Mouse (Mus musculus): ENCODE measurements around the gene Irgm2. TPM values are rescaled to one million over a fixed set of nuclear protein-coding genes. Genes with fewer than 3 reads are reported as not detected.
A peak's percentile ranks its signal among the peaks of the same experiment; 100 is the strongest.
"Not testable (repeated sequence)": the region's sequence is repeated elsewhere in the genome, so short reads cannot be mapped to it uniquely, and the experiment has no call there.

Irgm2 gene
- polyA plus RNA-seq, 1 experiment from 2014 or later = 0.12 TPM

- 18% methylated on average over 3 of the region's 3 CpGs for WGBS
- Histone ChIP-seq H3K36me3 (ENCODE audit: control insufficient read depth, insufficient read depth, low read length) (peaks cover 16% of the 10 kb centered on the region), H3K4me2 (ENCODE audit: low read depth, severe bottlenecking) (no peak overlapping the region), H3K9ac (ENCODE audit: low read length) (no peak overlapping the region), H3K9me3 (ENCODE audit: control insufficient read depth, low read length) (no peaks in the 10 kb centered on the region), H3K27ac (replicated peaks; ENCODE audit: low read depth, low read length) (no peak overlapping the region), H3K4me1 (ENCODE audit: control insufficient read depth, insufficient read depth, low read length) (no peaks in the 10 kb centered on the region), H3K27me3 (ENCODE audit: control insufficient read depth, insufficient read depth, low read length) (no peaks in the 10 kb centered on the region), H3K4me3 (ENCODE audit: low read depth, low read length) (no peak overlapping the region)
- ATAC-seq (ENCODE audit: insufficient number of reproducible peaks, low FRiP score, low TSS enrichment, low read depth) (no peak), DNase-seq (ENCODE audit: low spot score) (peak; percentile 81)
These were observed 19.9 kb upstream of the Irgm2 start for GRCm38 (mm10) chr11:58179563-58179962.

DNA sequence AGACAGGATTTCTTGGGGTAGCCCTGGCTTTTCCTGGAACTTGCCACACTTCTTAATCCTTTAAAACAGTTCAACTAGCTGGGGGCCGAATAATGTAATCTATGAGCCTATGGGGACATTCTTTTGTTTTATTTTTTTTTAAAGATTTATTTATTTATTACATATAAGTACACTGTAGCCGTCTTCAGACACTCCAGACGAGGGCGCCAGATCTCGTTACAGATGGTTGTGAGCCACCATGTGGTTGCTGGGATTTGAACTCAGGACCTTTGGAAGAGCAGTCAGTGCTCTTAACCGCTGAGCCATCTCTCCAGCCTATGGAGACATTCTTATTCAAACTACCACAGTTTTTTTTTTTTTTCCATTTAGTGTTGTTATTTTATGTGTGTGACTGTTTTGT is 19.4 kb upstream of the Irgm2 start:
- H3K9ac ChIP-seq (ENCODE audit: low read length); H3K27me3 ChIP-seq (ENCODE audit: control insufficient read depth, insufficient read depth, low read length); H3K27ac ChIP-seq (replicated peaks; ENCODE audit: low read depth, low read length); ATAC-seq (ENCODE audit: insufficient number of reproducible peaks, low FRiP score, low TSS enrichment, low read depth); H3K9me3 ChIP-seq (ENCODE audit: control insufficient read depth, low read length); H3K4me3 ChIP-seq (ENCODE audit: low read depth, low read length); H3K4me1 ChIP-seq (ENCODE audit: control insufficient read depth, insufficient read depth, low read length); H3K4me2 ChIP-seq (ENCODE audit: low read depth, severe bottlenecking); DNase-seq (ENCODE audit: low spot score): not testable (repeated sequence)
- peaks cover 16% of the 10 kb centered on the region for H3K36me3 ChIP-seq (ENCODE audit: control insufficient read depth, insufficient read depth, low read length)
- WGBS = 95% methylated on average over 6 of the region's 6 CpGs

GRCm38 (mm10) chr11:58180756-58181155 is 18.7 kb upstream of the Irgm2 start:
- Histone ChIP-seq H3K4me3 (ENCODE audit: low read depth, low read length) (no peak overlapping the region), H3K27ac (replicated peaks; ENCODE audit: low read depth, low read length) (no peak overlapping the region), H3K4me1 (ENCODE audit: control insufficient read depth, insufficient read depth, low read length) (no peaks in the 10 kb centered on the region), H3K36me3 (ENCODE audit: control insufficient read depth, insufficient read depth, low read length) (peaks cover 10% of the 10 kb centered on the region; the same call in 1 of the 2 replicates), H3K27me3 (ENCODE audit: control insufficient read depth, insufficient read depth, low read length) (no peaks in the 10 kb centered on the region), H3K9ac (ENCODE audit: low read length) (no peak overlapping the region), H3K4me2 (ENCODE audit: low read depth, severe bottlenecking) (no peak overlapping the region), H3K9me3 (ENCODE audit: control insufficient read depth, low read length) (no peaks in the 10 kb centered on the region)
- whole genome bisulfite sequencing = 91% methylated on average over 7 of the region's 7 CpGs
- DNase-seq (ENCODE audit: low spot score) = no peak
- no peak for ATAC-seq (ENCODE audit: insufficient number of reproducible peaks, low FRiP score, low TSS enrichment, low read depth)

DNA sequence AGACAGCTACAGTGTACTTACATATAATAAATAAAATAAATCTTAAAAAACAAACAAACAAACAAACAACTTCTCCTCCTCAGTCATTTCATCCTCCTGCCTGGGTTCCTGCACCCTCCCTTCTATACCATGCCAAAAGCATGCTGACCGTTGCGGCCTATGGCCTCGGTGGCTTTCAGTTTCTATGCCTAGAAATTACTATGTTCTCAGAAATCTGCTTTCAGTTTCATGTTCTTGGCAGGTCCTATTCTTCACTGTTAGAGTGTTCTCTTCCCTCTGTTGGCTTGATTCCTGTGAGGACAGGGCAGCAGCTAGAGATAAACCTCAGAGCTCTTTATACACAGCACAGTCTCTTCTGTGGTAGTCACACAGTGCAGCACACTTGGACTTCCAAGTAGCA is 15.8 kb upstream of the Irgm2 start:
- H3K4me2 ChIP-seq (ENCODE audit: low read depth, severe bottlenecking) = no peak overlapping the region
- no peaks in the 10 kb centered on the region for H3K9me3 ChIP-seq (ENCODE audit: control insufficient read depth, low read length)
- H3K9ac ChIP-seq (ENCODE audit: low read length) = no peak overlapping the region
- H3K4me3 ChIP-seq (ENCODE audit: low read depth, low read length) = no peak overlapping the region
- H3K4me1 ChIP-seq (ENCODE audit: control insufficient read depth, insufficient read depth, low read length) = no peaks in the 10 kb centered on the region
- no peak overlapping the region for H3K27ac ChIP-seq (replicated peaks; ENCODE audit: low read depth, low read length)
- WGBS = 92% methylated on average over 3 of the region's 3 CpGs
- H3K27me3 ChIP-seq (ENCODE audit: control insufficient read depth, insufficient read depth, low read length) = no peaks in the 10 kb centered on the region
- no peaks in the 10 kb centered on the region for H3K36me3 ChIP-seq (ENCODE audit: control insufficient read depth, insufficient read depth, low read length)
- no peak for ATAC-seq (ENCODE audit: insufficient number of reproducible peaks, low FRiP score, low TSS enrichment, low read depth)
- DNase-seq (ENCODE audit: low spot score) = no peak

DNA sequence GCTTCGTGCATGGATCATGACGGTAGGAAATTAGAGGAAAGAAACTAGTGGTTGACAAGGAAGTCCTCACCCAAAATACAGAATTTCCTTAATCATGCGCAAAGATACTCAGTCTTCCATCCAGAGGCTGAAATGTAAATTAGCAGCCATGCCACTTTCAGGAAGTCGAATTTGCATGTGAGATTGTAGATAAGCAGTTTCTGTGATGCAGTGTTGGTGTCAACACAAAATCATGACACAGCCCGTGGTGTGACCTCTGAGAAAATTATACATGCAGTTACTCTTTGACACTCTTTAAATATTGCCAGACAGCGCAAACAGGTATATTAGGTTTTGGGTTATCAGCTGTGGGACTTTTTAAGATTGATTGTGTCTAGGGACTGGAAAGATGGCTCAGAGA is 9.7 kb upstream of the Irgm2 start:
- no peak for DNase-seq (ENCODE audit: low spot score)
- Histone ChIP-seq H3K27me3 (ENCODE audit: control insufficient read depth, insufficient read depth, low read length) (no peaks in the 10 kb centered on the region), H3K4me1 (ENCODE audit: control insufficient read depth, insufficient read depth, low read length) (no peaks in the 10 kb centered on the region), H3K9me3 (ENCODE audit: control insufficient read depth, low read length) (no peaks in the 10 kb centered on the region), H3K27ac (replicated peaks; ENCODE audit: low read depth, low read length) (no peak overlapping the region), H3K4me3 (ENCODE audit: low read depth, low read length) (no peak overlapping the region), H3K36me3 (ENCODE audit: control insufficient read depth, insufficient read depth, low read length) (no peaks in the 10 kb centered on the region), H3K4me2 (ENCODE audit: low read depth, severe bottlenecking) (no peak overlapping the region), H3K9ac (ENCODE audit: low read length) (no peak overlapping the region)
- 92% methylated on average over 6 of the region's 6 CpGs for WGBS
- no peak for ATAC-seq (ENCODE audit: insufficient number of reproducible peaks, low FRiP score, low TSS enrichment, low read depth)

- DNase-seq (ENCODE audit: low spot score) = no peak
- ATAC-seq (ENCODE audit: insufficient number of reproducible peaks, low FRiP score, low TSS enrichment, low read depth) = no peak
- H3K4me1 ChIP-seq (ENCODE audit: control insufficient read depth, insufficient read depth, low read length) = no peaks in the 10 kb centered on the region
- H3K4me3 ChIP-seq (ENCODE audit: low read depth, low read length) = no peak overlapping the region
- H3K27me3 ChIP-seq (ENCODE audit: control insufficient read depth, insufficient read depth, low read length) = no peaks in the 10 kb centered on the region
- H3K9ac ChIP-seq (ENCODE audit: low read length) = no peak overlapping the region
- 72% methylated on average over 3 of the region's 3 CpGs for WGBS
- H3K4me2 ChIP-seq (ENCODE audit: low read depth, severe bottlenecking) = no peak overlapping the region
- no peak overlapping the region for H3K27ac ChIP-seq (replicated peaks; ENCODE audit: low read depth, low read length)
- H3K36me3 ChIP-seq (ENCODE audit: control insufficient read depth, insufficient read depth, low read length) = no peaks in the 10 kb centered on the region
- no peaks in the 10 kb centered on the region for H3K9me3 ChIP-seq (ENCODE audit: control insufficient read depth, low read length)
These were observed 6.1 kb upstream of the Irgm2 start for GRCm38 (mm10) chr11:58193326-58193725.

GRCm38 (mm10) chr11:58193860-58194520 is 5.4 kb upstream of the Irgm2 start:
- WGBS = 61% methylated on average over 4 of the region's 4 CpGs
- Histone ChIP-seq H3K4me2 (ENCODE audit: low read depth, severe bottlenecking) (no peak overlapping the region), H3K36me3 (ENCODE audit: control insufficient read depth, insufficient read depth, low read length) (no peaks in the 10 kb centered on the region), H3K27ac (replicated peaks; ENCODE audit: low read depth, low read length) (no peak overlapping the region), H3K27me3 (ENCODE audit: control insufficient read depth, insufficient read depth, low read length) (no peaks in the 10 kb centered on the region), H3K9ac (ENCODE audit: low read length) (no peak overlapping the region), H3K4me3 (ENCODE audit: low read depth, low read length) (no peak overlapping the region), H3K4me1 (ENCODE audit: control insufficient read depth, insufficient read depth, low read length) (no peaks in the 10 kb centered on the region), H3K9me3 (ENCODE audit: control insufficient read depth, low read length) (no peaks in the 10 kb centered on the region)
- no peak for ATAC-seq (ENCODE audit: insufficient number of reproducible peaks, low FRiP score, low TSS enrichment, low read depth)
- no peak for DNase-seq (ENCODE audit: low spot score)

DNA sequence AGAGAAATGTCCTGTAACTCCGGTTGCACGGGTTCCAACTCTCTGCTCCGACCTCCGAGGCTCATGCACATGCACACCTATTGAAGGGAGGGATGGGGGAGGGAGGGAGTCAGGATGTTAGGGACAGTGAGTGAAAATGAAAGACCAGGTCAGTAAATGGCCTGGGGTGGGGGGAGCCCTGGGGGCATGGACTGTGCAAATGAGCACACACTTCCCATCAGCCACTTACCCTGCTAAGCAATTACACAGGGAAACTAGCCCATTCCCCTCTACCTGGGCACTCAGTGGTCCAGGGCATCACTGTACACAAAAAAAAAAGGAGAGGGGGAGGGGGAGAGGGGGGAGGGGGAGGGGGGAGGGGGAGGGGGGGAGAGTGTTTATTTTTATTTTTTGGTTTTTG is 755 bp upstream of the Irgm2 start:
- H3K4me2 ChIP-seq (ENCODE audit: low read depth, severe bottlenecking) = peak overlapping the region; percentile 54
- H3K4me1 ChIP-seq (ENCODE audit: control insufficient read depth, insufficient read depth, low read length) = no peaks in the 10 kb centered on the region
- 85% methylated on average over 4 of the region's 4 CpGs for WGBS
- H3K27me3 ChIP-seq (ENCODE audit: control insufficient read depth, insufficient read depth, low read length) = no peaks in the 10 kb centered on the region
- H3K4me3 ChIP-seq (ENCODE audit: low read depth, low read length) = no peak overlapping the region
- no peak overlapping the region for H3K27ac ChIP-seq (replicated peaks; ENCODE audit: low read depth, low read length)
- H3K9me3 ChIP-seq (ENCODE audit: control insufficient read depth, low read length) = no peaks in the 10 kb centered on the region
- H3K9ac ChIP-seq (ENCODE audit: low read length) = no peak overlapping the region
- no peak for DNase-seq (ENCODE audit: low spot score)
- ATAC-seq (ENCODE audit: insufficient number of reproducible peaks, low FRiP score, low TSS enrichment, low read depth) = no peak
- no peaks in the 10 kb centered on the region for H3K36me3 ChIP-seq (ENCODE audit: control insufficient read depth, insufficient read depth, low read length)

DNA sequence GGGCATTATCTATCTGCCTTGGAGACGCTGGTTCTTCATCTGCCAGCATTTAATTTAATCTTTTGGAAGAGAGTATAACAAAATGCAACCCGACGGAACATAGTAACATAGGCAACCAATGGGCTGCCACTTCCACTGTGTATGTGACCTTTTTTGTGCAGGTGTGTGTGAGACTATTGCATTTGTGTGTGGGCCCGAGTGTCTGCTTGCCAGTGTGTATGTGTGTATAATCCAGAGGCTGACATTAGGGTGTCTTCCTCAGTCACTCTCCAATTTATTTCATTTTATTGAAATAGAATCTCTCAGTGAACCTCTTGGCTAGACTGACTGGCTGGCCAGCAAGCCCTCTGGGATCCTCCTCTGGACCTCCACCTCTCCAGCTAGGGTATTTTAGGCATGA is 808 bp downstream of the Irgm2 start:
- no peak overlapping the region for H3K9ac ChIP-seq (ENCODE audit: low read length)
- H3K4me3 ChIP-seq (ENCODE audit: low read depth, low read length) = no peak overlapping the region
- no peak overlapping the region for H3K4me2 ChIP-seq (ENCODE audit: low read depth, severe bottlenecking)
- H3K27ac ChIP-seq (replicated peaks; ENCODE audit: low read depth, low read length) = no peak overlapping the region
- ATAC-seq (ENCODE audit: insufficient number of reproducible peaks, low FRiP score, low TSS enrichment, low read depth) = no peak
- H3K9me3 ChIP-seq (ENCODE audit: control insufficient read depth, low read length) = no peaks in the 10 kb centered on the region
- DNase-seq (ENCODE audit: low spot score) = no peak
- H3K27me3 ChIP-seq (ENCODE audit: control insufficient read depth, insufficient read depth, low read length) = no peaks in the 10 kb centered on the region
- 91% methylated on average over 4 of the region's 4 CpGs for WGBS
- H3K36me3 ChIP-seq (ENCODE audit: control insufficient read depth, insufficient read depth, low read length) = no peaks in the 10 kb centered on the region
- H3K4me1 ChIP-seq (ENCODE audit: control insufficient read depth, insufficient read depth, low read length) = no peaks in the 10 kb centered on the region
